Mouse (Mus musculus): ENCODE results near the gene Cux1. TPM values are rescaled to one million over a fixed set of nuclear protein-coding genes. Genes with fewer than 3 reads are reported as not detected.
A peak's percentile ranks its signal among the peaks of the same experiment; 100 is the strongest.

Cux1 gene
- polyA plus RNA-seq, 1 experiment from 2014 or later, result 106 TPM

DNA sequence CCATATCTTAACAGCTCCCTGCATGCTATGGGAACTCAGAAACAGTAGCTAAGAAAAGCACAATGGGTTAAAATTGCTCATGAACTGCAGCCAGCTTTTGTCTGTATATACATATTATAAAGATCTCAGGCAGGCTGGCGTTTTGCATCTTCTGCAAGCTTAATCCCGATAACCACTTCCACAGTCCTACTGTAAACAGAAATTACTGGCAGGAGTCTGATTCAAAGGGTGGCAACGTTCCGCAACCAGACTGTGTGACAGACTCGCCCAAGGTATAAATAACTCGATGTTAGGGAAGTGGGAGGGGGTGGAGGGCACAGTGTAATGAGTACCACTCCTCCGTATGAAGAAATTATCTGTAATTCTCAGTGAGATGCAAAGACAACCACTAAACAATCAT, 55.9 kb downstream of the Cux1 start:
- no peak overlapping the region for H3K9ac ChIP-seq
- H3K4me2 ChIP-seq, result no peak overlapping the region
- no peaks in the 10 kb centered on the region for H3K9me3 ChIP-seq
- no peaks in the 10 kb centered on the region for H3K27me3 ChIP-seq
- no peak for ATAC-seq (ENCODE audit: low FRiP score)
- peaks cover 29% of the 10 kb centered on the region for H3K4me1 ChIP-seq (replicated peaks)
- 73% methylated on average over 7 of the region's 7 CpGs for whole genome bisulfite sequencing
- H3K4me3 ChIP-seq, result no peak overlapping the region
- no peak overlapping the region for H3K27ac ChIP-seq
- H3K36me3 ChIP-seq, result no peaks in the 10 kb centered on the region

DNA sequence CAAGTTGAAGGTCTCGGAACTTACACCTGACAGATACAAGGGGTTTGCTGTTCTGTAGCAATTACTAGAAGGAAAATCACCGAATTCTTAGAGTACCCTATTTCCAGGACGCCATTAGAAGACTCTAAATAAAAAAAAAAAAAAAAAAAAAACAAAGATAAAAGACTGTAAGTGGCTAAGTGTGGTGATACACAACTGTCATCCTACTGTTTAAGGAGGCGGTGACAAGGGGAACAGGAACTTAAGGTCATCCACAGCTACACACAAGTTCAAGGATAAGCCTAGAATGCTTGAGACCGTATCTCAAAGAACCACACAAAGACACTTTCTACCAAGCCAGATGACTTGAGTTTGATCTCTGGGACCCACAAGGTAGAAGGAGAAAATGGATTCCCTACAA, 56.7 kb downstream of the Cux1 start:
- peaks cover 31% of the 10 kb centered on the region for H3K4me1 ChIP-seq (replicated peaks)
- no peaks in the 10 kb centered on the region for H3K27me3 ChIP-seq
- H3K36me3 ChIP-seq, result no peaks in the 10 kb centered on the region
- H3K27ac ChIP-seq, result no peak overlapping the region
- no peak for ATAC-seq (ENCODE audit: low FRiP score)
- 88% methylated on average over 5 of the region's 5 CpGs for WGBS
- H3K4me3 ChIP-seq, result no peak overlapping the region
- no peak overlapping the region for H3K4me2 ChIP-seq
- no peaks in the 10 kb centered on the region for H3K9me3 ChIP-seq
- H3K9ac ChIP-seq, result no peak overlapping the region

DNA sequence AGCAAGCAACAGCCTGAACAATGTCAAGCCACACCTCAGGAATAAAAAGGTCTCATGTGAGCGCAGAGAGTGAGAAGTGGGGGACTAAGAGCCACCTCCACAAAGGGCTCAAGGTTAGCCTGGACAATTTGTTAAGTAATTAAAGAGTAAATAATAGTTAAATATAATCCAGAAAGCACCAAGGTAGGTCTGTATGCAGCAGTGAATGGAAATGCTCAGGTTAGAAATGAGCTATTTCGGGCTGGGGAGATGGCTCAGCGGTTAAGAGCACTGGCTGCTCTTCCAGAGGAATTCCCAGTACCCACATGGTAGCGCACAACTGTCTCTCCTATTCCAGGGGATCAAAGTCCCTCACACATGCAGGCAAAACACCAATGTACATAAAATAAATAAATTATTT, 59.7 kb downstream of the Cux1 start:
- H3K27ac ChIP-seq, result no peak overlapping the region
- 92% methylated on average over 4 of the region's 4 CpGs for WGBS
- H3K4me3 ChIP-seq, result no peak overlapping the region
- H3K4me1 ChIP-seq (replicated peaks), result peaks cover 35% of the 10 kb centered on the region
- H3K9ac ChIP-seq, result no peak overlapping the region
- H3K27me3 ChIP-seq, result no peaks in the 10 kb centered on the region
- H3K36me3 ChIP-seq, result no peaks in the 10 kb centered on the region
- no peak for ATAC-seq (ENCODE audit: low FRiP score)
- no peak overlapping the region for H3K4me2 ChIP-seq
- H3K9me3 ChIP-seq, result no peaks in the 10 kb centered on the region

DNA sequence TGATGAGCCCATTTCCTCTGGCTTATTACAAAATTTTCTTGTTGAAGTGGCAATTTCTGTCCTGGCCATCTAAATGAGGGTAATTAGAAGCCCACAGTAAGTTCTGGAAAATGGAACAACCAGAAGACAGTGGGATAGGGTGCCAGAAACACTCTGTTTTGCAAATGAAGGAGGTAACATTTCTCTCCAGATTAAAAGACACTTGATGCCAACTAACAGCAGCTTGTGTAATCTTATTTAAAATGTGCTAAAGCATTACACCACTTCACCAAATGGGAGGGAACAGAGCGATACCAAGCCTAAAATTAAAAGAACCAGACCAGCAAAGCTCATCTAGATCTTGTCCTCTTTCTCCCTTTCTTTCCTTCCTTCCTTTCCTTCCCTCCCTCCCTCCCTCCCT, 61.0 kb downstream of the Cux1 start:
- ATAC-seq (ENCODE audit: low FRiP score), result no peak
- H3K4me2 ChIP-seq, result no peak overlapping the region
- no peak overlapping the region for H3K9ac ChIP-seq
- H3K4me1 ChIP-seq (replicated peaks), result peaks cover 36% of the 10 kb centered on the region
- no peak overlapping the region for H3K27ac ChIP-seq
- H3K36me3 ChIP-seq, result no peaks in the 10 kb centered on the region
- WGBS, result 100% methylated on average over 1 of the region's 1 CpGs
- H3K9me3 ChIP-seq, result no peaks in the 10 kb centered on the region
- H3K27me3 ChIP-seq, result no peaks in the 10 kb centered on the region
- no peak overlapping the region for H3K4me3 ChIP-seq

DNA sequence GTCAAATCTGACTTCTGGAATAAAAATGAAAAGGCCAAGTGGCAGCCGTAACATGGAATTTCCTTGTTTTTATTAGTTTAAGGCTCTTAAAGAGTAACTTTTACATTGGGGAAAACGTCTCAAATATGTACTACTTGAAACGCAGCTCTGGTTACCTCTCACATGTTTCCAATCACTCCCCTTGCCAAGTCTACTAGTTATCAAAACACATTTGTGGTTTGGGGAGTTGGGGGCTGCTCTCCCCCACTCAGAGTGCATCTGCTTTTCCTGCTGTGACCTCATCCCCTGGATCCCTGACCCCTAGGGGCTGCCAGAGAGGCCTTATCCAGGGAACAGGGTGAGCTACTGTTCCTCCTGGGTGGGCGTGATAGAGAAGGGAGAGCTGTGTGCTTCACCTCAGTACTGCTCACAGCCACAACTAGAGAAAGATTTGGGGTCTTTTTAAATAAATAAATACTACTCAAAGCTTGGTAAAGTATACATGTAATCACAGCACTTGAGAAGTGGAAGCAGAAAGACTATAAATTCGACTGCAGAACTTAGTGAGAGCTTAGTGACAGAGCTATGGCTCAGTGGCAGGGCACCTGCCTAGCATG, 64.7 kb downstream of the Cux1 start:
- Histone ChIP-seq H3K27ac (no peak overlapping the region), H3K9ac (no peak overlapping the region), H3K4me3 (no peak overlapping the region), H3K27me3 (no peaks in the 10 kb centered on the region), H3K4me2 (no peak overlapping the region), H3K36me3 (no peaks in the 10 kb centered on the region), H3K9me3 (no peaks in the 10 kb centered on the region), H3K4me1 (replicated peaks) (peaks cover 48% of the 10 kb centered on the region)
- no peak for ATAC-seq (ENCODE audit: low FRiP score)
- 74% methylated on average over 5 of the region's 5 CpGs for WGBS

DNA sequence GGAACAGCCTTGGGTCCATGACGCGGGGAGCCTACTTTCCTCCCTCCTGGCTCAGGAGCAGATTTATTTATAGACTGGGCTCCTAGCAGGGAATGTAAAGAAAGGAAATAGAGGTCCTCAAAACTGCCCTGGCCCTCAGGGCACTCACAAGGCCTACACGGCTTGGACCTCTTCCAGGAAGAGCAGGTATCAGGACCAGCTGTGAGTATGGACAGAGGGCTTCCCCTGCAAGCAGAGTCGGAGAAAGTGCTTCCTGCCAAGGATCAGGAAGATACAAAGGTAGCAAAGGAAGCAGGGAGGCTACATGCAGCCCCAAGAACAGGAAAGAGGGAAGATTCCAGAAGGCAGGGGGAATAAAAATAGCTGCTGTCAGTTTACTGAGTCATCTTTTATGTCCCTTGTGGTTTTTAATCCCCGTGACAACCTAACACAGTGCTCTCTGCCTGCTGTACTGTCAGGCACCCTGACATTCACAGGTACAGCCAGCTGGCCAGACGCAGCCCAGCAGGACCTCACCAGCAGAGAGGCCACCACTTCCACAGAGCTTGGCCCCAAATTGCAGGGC, 66.9 kb downstream of the Cux1 start:
- 65% methylated on average over 6 of the region's 6 CpGs for WGBS
- peak overlapping the region; percentile 18; the same call in 1 of the 2 replicates for H3K27ac ChIP-seq
- peaks cover 62% of the 10 kb centered on the region for H3K4me1 ChIP-seq (replicated peaks)

DNA sequence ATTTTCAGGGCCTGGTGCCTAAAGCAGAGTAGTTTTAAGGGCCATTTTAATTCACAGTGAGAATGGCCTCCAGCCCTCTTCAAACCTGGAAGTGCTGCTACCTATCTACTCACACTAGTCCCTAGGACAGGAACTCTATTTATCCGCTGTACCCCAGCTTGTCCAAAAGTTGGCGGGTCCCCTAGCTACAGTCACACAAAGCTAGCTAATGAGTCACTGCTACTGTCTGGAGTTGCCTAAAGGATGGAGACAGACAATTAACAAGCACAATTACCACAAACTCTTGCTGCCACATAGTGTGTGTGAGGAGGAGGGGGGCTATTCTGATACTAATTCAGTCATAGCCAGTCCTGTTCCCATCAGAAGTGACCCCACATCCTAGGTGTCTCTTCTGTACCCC, 68.0 kb downstream of the Cux1 start:
- no peaks in the 10 kb centered on the region for H3K27me3 ChIP-seq
- no peaks in the 10 kb centered on the region for H3K9me3 ChIP-seq
- no peaks in the 10 kb centered on the region for H3K36me3 ChIP-seq
- H3K4me1 ChIP-seq (replicated peaks), result peaks cover 65% of the 10 kb centered on the region
- H3K4me2 ChIP-seq, result no peak overlapping the region
- no peak overlapping the region for H3K4me3 ChIP-seq
- H3K27ac ChIP-seq, result no peak overlapping the region
- H3K9ac ChIP-seq, result no peak overlapping the region
- 83% methylated on average over 2 of the region's 2 CpGs for WGBS
- no peak for ATAC-seq (ENCODE audit: low FRiP score)

More for the DNA sequence above, 66.9 kb downstream of the Cux1 start:
- no peak for ATAC-seq (ENCODE audit: low FRiP score)
- Histone ChIP-seq H3K36me3 (no peaks in the 10 kb centered on the region), H3K4me2 (no peak overlapping the region), H3K9ac (no peak overlapping the region), H3K4me3 (no peak overlapping the region), H3K9me3 (no peaks in the 10 kb centered on the region), H3K27me3 (no peaks in the 10 kb centered on the region)

DNA sequence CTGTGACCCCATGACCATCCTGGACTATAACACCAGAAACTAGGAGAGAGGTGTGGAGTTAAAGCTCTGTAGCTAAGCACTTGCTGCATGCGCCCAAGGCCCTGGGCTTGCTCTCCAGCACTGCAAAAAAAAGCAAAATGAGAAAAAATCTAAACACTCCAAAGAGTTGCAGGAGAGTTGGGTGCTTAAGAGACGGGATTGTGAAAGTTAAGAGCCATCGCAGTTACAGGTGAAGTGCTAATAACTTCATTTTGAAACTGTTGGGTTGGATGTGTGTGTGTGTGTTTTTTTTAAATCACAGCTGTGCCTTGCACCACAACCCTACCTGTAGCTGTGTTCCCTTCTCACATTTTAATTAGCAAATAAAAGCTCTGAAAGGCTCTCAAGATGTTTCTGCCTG, 68.5 kb downstream of the Cux1 start:
- WGBS, result 98% methylated on average over 3 of the region's 3 CpGs
- peaks cover 59% of the 10 kb centered on the region for H3K4me1 ChIP-seq (replicated peaks)

DNA sequence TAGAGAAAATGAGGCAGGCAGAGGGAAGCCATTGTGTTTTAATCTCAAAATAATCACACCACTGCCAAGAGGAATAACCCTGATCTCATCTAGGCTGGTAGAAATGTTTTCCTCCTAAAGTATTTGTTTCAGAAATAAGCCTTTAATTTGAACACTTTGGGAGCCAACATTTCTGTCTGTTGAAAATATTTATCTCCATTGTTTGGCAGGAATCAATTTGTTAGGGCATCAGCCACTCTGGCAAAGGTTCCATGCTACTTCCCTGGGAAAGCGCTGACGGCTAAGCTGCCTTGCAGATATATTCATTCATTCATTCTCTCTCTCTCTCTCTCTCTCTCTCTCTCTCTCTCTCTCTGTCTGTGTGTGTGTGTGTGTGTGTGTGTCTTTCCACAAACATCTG, 70.0 kb downstream of the Cux1 start:
- no peaks in the 10 kb centered on the region for H3K9me3 ChIP-seq
- H3K27me3 ChIP-seq, result no peaks in the 10 kb centered on the region
- H3K4me3 ChIP-seq, result no peak overlapping the region
- no peak overlapping the region for H3K27ac ChIP-seq
- WGBS, result 79% methylated on average over 2 of the region's 2 CpGs
- no peak overlapping the region for H3K4me2 ChIP-seq
- H3K9ac ChIP-seq, result no peak overlapping the region
- peaks cover 51% of the 10 kb centered on the region for H3K4me1 ChIP-seq (replicated peaks)
- no peaks in the 10 kb centered on the region for H3K36me3 ChIP-seq
- ATAC-seq (ENCODE audit: low FRiP score), result no peak

More for the DNA sequence above, 68.5 kb downstream of the Cux1 start:
- Histone ChIP-seq H3K27me3 (no peaks in the 10 kb centered on the region), H3K9ac (no peak overlapping the region), H3K4me3 (no peak overlapping the region), H3K27ac (no peak overlapping the region), H3K36me3 (no peaks in the 10 kb centered on the region), H3K9me3 (no peaks in the 10 kb centered on the region), H3K4me2 (no peak overlapping the region)
- ATAC-seq (ENCODE audit: low FRiP score), result no peak

DNA sequence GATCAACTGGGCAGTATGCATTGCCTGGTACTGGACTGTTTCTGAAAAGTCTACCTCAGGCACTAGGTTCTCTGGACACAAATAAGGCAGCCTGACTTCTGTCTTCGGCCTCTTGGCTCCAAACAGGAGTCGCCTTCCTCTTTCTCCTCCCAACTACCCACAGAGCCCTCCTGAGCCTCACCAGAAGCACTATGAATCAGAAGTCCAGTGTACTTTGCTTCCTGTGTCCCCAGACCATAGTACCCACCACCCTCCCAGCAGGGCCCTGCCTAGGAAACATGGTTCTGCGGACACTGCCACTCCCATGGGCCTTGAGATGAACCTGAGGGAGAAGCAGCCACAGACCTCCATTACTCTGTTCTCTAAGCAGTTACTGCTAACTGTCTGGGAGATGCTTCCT, 71.7 kb downstream of the Cux1 start:
- H3K27me3 ChIP-seq, result no peaks in the 10 kb centered on the region
- ATAC-seq (ENCODE audit: low FRiP score), result no peak
- H3K36me3 ChIP-seq, result no peaks in the 10 kb centered on the region
- H3K4me3 ChIP-seq, result no peak overlapping the region
- 0 out of 2 replicates have a peak overlapping the region, but pooled peaks have one; percentile 23 for H3K27ac ChIP-seq
- WGBS, result 92% methylated on average over 3 of the region's 3 CpGs
- H3K4me2 ChIP-seq, result no peak overlapping the region
- H3K4me1 ChIP-seq (replicated peaks), result peaks cover 42% of the 10 kb centered on the region
- H3K9ac ChIP-seq, result no peak overlapping the region
- H3K9me3 ChIP-seq, result no peaks in the 10 kb centered on the region

DNA sequence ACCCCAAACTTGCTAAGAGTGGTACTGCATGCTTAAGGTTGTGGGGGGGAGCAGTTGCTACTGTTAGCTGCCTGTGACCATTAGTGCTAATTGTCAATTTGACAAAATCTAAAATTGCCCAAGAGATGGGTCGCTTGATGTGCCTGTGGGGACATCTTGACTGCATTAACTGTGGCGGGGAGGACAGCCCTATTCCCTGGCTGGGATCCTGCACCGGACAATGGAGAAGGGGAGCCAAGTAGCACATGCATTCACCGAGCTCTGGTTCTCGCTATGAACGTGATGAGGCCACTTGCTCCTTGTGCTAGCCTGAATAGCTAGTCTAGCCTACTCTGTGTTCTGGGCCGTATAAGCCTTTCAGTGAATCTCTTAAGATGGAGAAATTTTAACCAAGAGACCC, 72.4 kb downstream of the Cux1 start:
- no peaks in the 10 kb centered on the region for H3K27me3 ChIP-seq
- H3K36me3 ChIP-seq, result no peaks in the 10 kb centered on the region
- WGBS, result 69% methylated on average over 7 of the region's 7 CpGs
- no peak for ATAC-seq (ENCODE audit: low FRiP score)
- H3K4me3 ChIP-seq, result no peak overlapping the region
- H3K9ac ChIP-seq, result no peak overlapping the region
- peaks cover 36% of the 10 kb centered on the region for H3K4me1 ChIP-seq (replicated peaks)
- 0 out of 2 replicates have a peak overlapping the region, but pooled peaks have one; percentile 23 for H3K27ac ChIP-seq
- H3K4me2 ChIP-seq, result no peak overlapping the region
- H3K9me3 ChIP-seq, result no peaks in the 10 kb centered on the region

DNA sequence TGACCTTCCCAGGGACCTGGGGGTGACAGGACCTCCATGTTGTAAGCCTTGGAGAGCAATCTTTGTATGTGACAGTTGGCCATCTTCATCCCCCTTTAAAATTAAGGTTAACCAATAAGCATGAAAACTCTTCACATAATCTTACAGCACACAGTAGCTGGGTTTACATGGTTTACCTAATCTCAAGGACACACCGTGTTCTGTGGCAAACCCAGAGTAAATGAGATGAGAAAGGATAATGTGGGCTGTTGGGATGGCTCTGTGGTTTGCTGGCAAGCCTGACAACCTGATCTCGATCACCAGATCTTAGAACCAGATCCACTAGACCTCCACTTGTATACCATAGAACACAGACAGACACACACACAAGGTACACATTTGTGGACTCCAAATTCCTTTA, 73.0 kb downstream of the Cux1 start:
- Histone ChIP-seq H3K4me3 (no peak overlapping the region), H3K9me3 (no peaks in the 10 kb centered on the region), H3K4me2 (no peak overlapping the region), H3K27ac (no peak overlapping the region), H3K27me3 (no peaks in the 10 kb centered on the region), H3K36me3 (no peaks in the 10 kb centered on the region), H3K4me1 (replicated peaks) (peaks cover 33% of the 10 kb centered on the region), H3K9ac (no peak overlapping the region)
- ATAC-seq (ENCODE audit: low FRiP score), result no peak
- 97% methylated on average over 2 of the region's 2 CpGs for WGBS

DNA sequence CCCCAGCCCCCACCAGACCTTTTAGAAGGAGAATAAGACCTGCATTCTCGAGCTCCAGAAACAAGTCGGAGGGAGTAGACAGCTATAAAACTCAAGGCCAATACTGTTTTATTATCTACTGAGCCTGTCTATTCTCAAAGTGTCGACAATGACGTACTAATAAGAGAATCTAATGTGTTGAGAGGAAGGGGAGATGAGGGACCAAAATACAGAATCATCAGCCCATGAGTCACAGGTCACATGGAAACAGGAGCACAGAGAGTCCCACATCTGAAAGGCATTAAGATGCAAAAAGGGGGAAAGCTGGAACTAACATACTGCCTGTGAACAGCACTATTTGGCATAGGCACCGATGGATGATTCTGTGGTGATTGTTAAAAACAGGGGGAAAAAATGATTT, 77.8 kb downstream of the Cux1 start:
- no peak overlapping the region for H3K4me2 ChIP-seq
- no peak overlapping the region for H3K27ac ChIP-seq
- no peak overlapping the region for H3K9ac ChIP-seq
- H3K4me1 ChIP-seq (replicated peaks), result peaks cover 19% of the 10 kb centered on the region
- H3K4me3 ChIP-seq, result no peak overlapping the region
- no peaks in the 10 kb centered on the region for H3K9me3 ChIP-seq
- peaks cover 12% of the 10 kb centered on the region for H3K36me3 ChIP-seq
- no peak for ATAC-seq (ENCODE audit: low FRiP score)
- WGBS, result 85% methylated on average over 5 of the region's 5 CpGs
- H3K27me3 ChIP-seq, result no peaks in the 10 kb centered on the region

All from hindbrain, embryonic 13.5 days (tissue).